Mouse (Mus musculus): Measurements from ENCODE around the gene Crat.

Crat gene

GRCm38 (mm10) chr2:30403870-30404269 lies 11.7 kb downstream of the Crat start:
- DNase-seq (ENCODE audit: low spot score) = no peak

- DNase-seq (ENCODE audit: low spot score) = no peak
Measured at GRCm38 (mm10) chr2:30402843-30403242, 12.8 kb downstream of the Crat start.

GRCm38 (mm10) chr2:30402351-30402826 lies 13.2 kb downstream of the Crat start:
- DNase-seq (ENCODE audit: low spot score) = no peak

GRCm38 (mm10) chr2:30401581-30401980 lies 14.0 kb downstream of the Crat start:
- no peak for DNase-seq (ENCODE audit: low spot score)

GRCm38 (mm10) chr2:30399191-30400171 lies 16.1 kb downstream of the Crat start:
- peak; percentile 72 for DNase-seq (ENCODE audit: low spot score)

GRCm38 (mm10) chr2:30397986-30398512 lies 17.6 kb downstream of the Crat start:
- no peak for DNase-seq (ENCODE audit: low spot score)

- DNase-seq (ENCODE audit: low spot score) = no peak
Measured at GRCm38 (mm10) chr2:30396246-30396645, 19.4 kb downstream of the Crat start.

GRCm38 (mm10) chr2:30395757-30396156 lies 19.9 kb downstream of the Crat start:
- DNase-seq (ENCODE audit: low spot score) = no peak

GRCm38 (mm10) chr2:30393370-30393656 lies 22.3 kb downstream of the Crat start:
- no peak for DNase-seq (ENCODE audit: low spot score)

GRCm38 (mm10) chr2:30392577-30393369 lies 22.8 kb downstream of the Crat start:
- DNase-seq (ENCODE audit: low spot score) = peak; percentile 86

GRCm38 (mm10) chr2:30392114-30392576 lies 23.5 kb downstream of the Crat start, which contains the start of gene Dolpp1:
Gene Dolpp1 (plus strand): TSS chr2:30392254.
- peak; percentile 98 for DNase-seq (ENCODE audit: low spot score)

GRCm38 (mm10) chr2:30389000-30389399 lies 26.6 kb downstream of the Crat start:
- no peak for DNase-seq (ENCODE audit: low spot score)

GRCm38 (mm10) chr2:30386913-30387312 lies 28.7 kb downstream of the Crat start:
- no peak for DNase-seq (ENCODE audit: low spot score)

GRCm38 (mm10) chr2:30385591-30385990 lies 30.0 kb downstream of the Crat start:
- DNase-seq (ENCODE audit: low spot score) = no peak

- DNase-seq (ENCODE audit: low spot score) = no peak
Measured at GRCm38 (mm10) chr2:30384814-30385213, 30.8 kb downstream of the Crat start.

GRCm38 (mm10) chr2:30381377-30381725 lies 34.3 kb downstream of the Crat start:
- DNase-seq (ENCODE audit: low spot score) = no peak

GRCm38 (mm10) chr2:30380564-30381376 lies 34.8 kb downstream of the Crat start:
- DNase-seq (ENCODE audit: low spot score) = no peak

- DNase-seq (ENCODE audit: low spot score) = no peak
Measured at GRCm38 (mm10) chr2:30379307-30379706, 36.3 kb downstream of the Crat start.

GRCm38 (mm10) chr2:30377721-30378120 lies 37.9 kb downstream of the Crat start:
- DNase-seq (ENCODE audit: low spot score) = no peak

- DNase-seq (ENCODE audit: low spot score) = no peak
Measured at GRCm38 (mm10) chr2:30375893-30376292, 39.7 kb downstream of the Crat start.

GRCm38 (mm10) chr2:30372726-30373125 lies 42.9 kb downstream of the Crat start:
- no peak for DNase-seq (ENCODE audit: low spot score)

- DNase-seq (ENCODE audit: low spot score) = no peak
Measured at GRCm38 (mm10) chr2:30371544-30371943, 44.1 kb downstream of the Crat start.
